Mouse (Mus musculus): Measurements from ENCODE around the gene Hsd11b1. TPM values are rescaled to one million over a fixed set of nuclear protein-coding genes. Genes with fewer than 3 reads are reported as not detected.

Hsd11b1 gene
- polyA plus RNA-seq, 1 experiment, result 0.86 TPM

- Histone ChIP-seq H3K27ac (ENCODE audit: insufficient read depth, low read length) (no peak overlapping the region), H3K4me1 (ENCODE audit: control insufficient read depth, insufficient read depth, low read length) (no peaks in the 10 kb centered on the region), H3K4me3 (ENCODE audit: insufficient read depth, low read length) (no peak overlapping the region)
- TF ChIP-seq POLR2A (IDR thresholded peaks at IDR 0.05; ENCODE audit: low read depth, low read length), result no peak
- TF ChIP-seq CTCF (IDR thresholded peaks at IDR 0.05; ENCODE audit: borderline replicate concordance, insufficient read depth, low read length), result no peak
These were observed 29.7 kb downstream of the Hsd11b1 start for GRCm38 (mm10) chr1:193234130-193234645.

- no peak for TF ChIP-seq POLR2A (IDR thresholded peaks at IDR 0.05; ENCODE audit: low read depth, low read length)
- H3K27ac ChIP-seq (ENCODE audit: insufficient read depth, low read length), result no peak overlapping the region
- no peak overlapping the region for H3K4me3 ChIP-seq (ENCODE audit: insufficient read depth, low read length)
- H3K4me1 ChIP-seq (ENCODE audit: control insufficient read depth, insufficient read depth, low read length), result no peaks in the 10 kb centered on the region
These were observed 31.1 kb downstream of the Hsd11b1 start for GRCm38 (mm10) chr1:193232732-193233131.

- no peak for TF ChIP-seq CTCF (IDR thresholded peaks at IDR 0.05; ENCODE audit: borderline replicate concordance, insufficient read depth, low read length)
- no peak for TF ChIP-seq POLR2A (IDR thresholded peaks at IDR 0.05; ENCODE audit: low read depth, low read length)
- H3K27ac ChIP-seq (ENCODE audit: insufficient read depth, low read length), result no peak overlapping the region
- H3K4me1 ChIP-seq (ENCODE audit: control insufficient read depth, insufficient read depth, low read length), result no peaks in the 10 kb centered on the region
- no peak overlapping the region for H3K4me3 ChIP-seq (ENCODE audit: insufficient read depth, low read length)
These were observed 32.9 kb downstream of the Hsd11b1 start for GRCm38 (mm10) chr1:193230935-193231334.

GRCm38 (mm10) chr1:193230531-193230930 lies 33.3 kb downstream of the Hsd11b1 start:
- no peak overlapping the region for H3K27ac ChIP-seq (ENCODE audit: insufficient read depth, low read length)
- no peaks in the 10 kb centered on the region for H3K4me1 ChIP-seq (ENCODE audit: control insufficient read depth, insufficient read depth, low read length)
- no peak for TF ChIP-seq CTCF (IDR thresholded peaks at IDR 0.05; ENCODE audit: borderline replicate concordance, insufficient read depth, low read length)
- no peak for TF ChIP-seq POLR2A (IDR thresholded peaks at IDR 0.05; ENCODE audit: low read depth, low read length)
- no peak overlapping the region for H3K4me3 ChIP-seq (ENCODE audit: insufficient read depth, low read length)

- H3K4me1 ChIP-seq (ENCODE audit: control insufficient read depth, insufficient read depth, low read length), result no peaks in the 10 kb centered on the region
- H3K27ac ChIP-seq (ENCODE audit: insufficient read depth, low read length), result no peak overlapping the region
- H3K4me3 ChIP-seq (ENCODE audit: insufficient read depth, low read length), result no peak overlapping the region
- TF ChIP-seq POLR2A (IDR thresholded peaks at IDR 0.05; ENCODE audit: low read depth, low read length) (no peak), CTCF (IDR thresholded peaks at IDR 0.05; ENCODE audit: borderline replicate concordance, insufficient read depth, low read length) (no peak)
These were observed 34.3 kb downstream of the Hsd11b1 start for GRCm38 (mm10) chr1:193229570-193229969.

GRCm38 (mm10) chr1:193227537-193227936 lies 36.3 kb downstream of the Hsd11b1 start:
- H3K27ac ChIP-seq (ENCODE audit: insufficient read depth, low read length), result no peak overlapping the region
- H3K4me1 ChIP-seq (ENCODE audit: control insufficient read depth, insufficient read depth, low read length), result no peaks in the 10 kb centered on the region
- H3K4me3 ChIP-seq (ENCODE audit: insufficient read depth, low read length), result no peak overlapping the region
- TF ChIP-seq CTCF (IDR thresholded peaks at IDR 0.05; ENCODE audit: borderline replicate concordance, insufficient read depth, low read length) (no peak), POLR2A (IDR thresholded peaks at IDR 0.05; ENCODE audit: low read depth, low read length) (no peak)

GRCm38 (mm10) chr1:193226724-193227522 lies 37.0 kb downstream of the Hsd11b1 start:
- no peak for TF ChIP-seq CTCF (IDR thresholded peaks at IDR 0.05; ENCODE audit: borderline replicate concordance, insufficient read depth, low read length)
- TF ChIP-seq POLR2A (IDR thresholded peaks at IDR 0.05; ENCODE audit: low read depth, low read length), result no peak
- no peak overlapping the region for H3K27ac ChIP-seq (ENCODE audit: insufficient read depth, low read length)
- H3K4me1 ChIP-seq (ENCODE audit: control insufficient read depth, insufficient read depth, low read length), result no peaks in the 10 kb centered on the region
- no peak overlapping the region for H3K4me3 ChIP-seq (ENCODE audit: insufficient read depth, low read length)

- Histone ChIP-seq H3K4me1 (ENCODE audit: control insufficient read depth, insufficient read depth, low read length) (no peaks in the 10 kb centered on the region), H3K4me3 (ENCODE audit: insufficient read depth, low read length) (no peak overlapping the region), H3K27ac (ENCODE audit: insufficient read depth, low read length) (no peak overlapping the region)
- TF ChIP-seq CTCF (IDR thresholded peaks at IDR 0.05; ENCODE audit: borderline replicate concordance, insufficient read depth, low read length) (no peak), POLR2A (IDR thresholded peaks at IDR 0.05; ENCODE audit: low read depth, low read length) (no peak)
These were observed 37.8 kb downstream of the Hsd11b1 start for GRCm38 (mm10) chr1:193226114-193226513.

GRCm38 (mm10) chr1:193225531-193225930 lies 38.3 kb downstream of the Hsd11b1 start:
- TF ChIP-seq CTCF (IDR thresholded peaks at IDR 0.05; ENCODE audit: borderline replicate concordance, insufficient read depth, low read length) (no peak), POLR2A (IDR thresholded peaks at IDR 0.05; ENCODE audit: low read depth, low read length) (no peak)
- no peak overlapping the region for H3K4me3 ChIP-seq (ENCODE audit: insufficient read depth, low read length)
- H3K4me1 ChIP-seq (ENCODE audit: control insufficient read depth, insufficient read depth, low read length), result no peaks in the 10 kb centered on the region
- no peak overlapping the region for H3K27ac ChIP-seq (ENCODE audit: insufficient read depth, low read length)

GRCm38 (mm10) chr1:193220408-193220807 lies 43.5 kb downstream of the Hsd11b1 start:
- no peaks in the 10 kb centered on the region for H3K4me1 ChIP-seq (ENCODE audit: control insufficient read depth, insufficient read depth, low read length)
- TF ChIP-seq POLR2A (IDR thresholded peaks at IDR 0.05; ENCODE audit: low read depth, low read length) (no peak), CTCF (IDR thresholded peaks at IDR 0.05; ENCODE audit: borderline replicate concordance, insufficient read depth, low read length) (no peak)

More at GRCm38 (mm10) chr1:193220408-193220807, 43.5 kb downstream of the Hsd11b1 start:
- Histone ChIP-seq H3K27ac (ENCODE audit: insufficient read depth, low read length) (no peak overlapping the region), H3K4me3 (ENCODE audit: insufficient read depth, low read length) (no peak overlapping the region)
